Mouse (Mus musculus) embryonic facial prominence, embryonic 11.5 days (tissue): ENCODE measurements at regions not wholly inside any gene's neighbourhood (a gene's known extent, or its start where the extent isn't known, plus 50 kb on each side); places are given as distances from the start of the nearest gene placed in this dataset.

Source experiments
- ATAC-seq: fragments of 200-750 bp; cut with Nextera tagmentation; replicated peaks from 2 replicates; pipeline ENCODE4 v1.8.0; 2017; ENCODE audit warnings: low read depth; ENCODE audit not compliant: insufficient number of reproducible peaks, low FRiP score, low TSS enrichment
- DNase-seq: peaks from one replicate; pipeline ENCODE4 v3.0.0-alpha.2; 2015; ENCODE audit warnings: low spot score
- H3K27ac ChIP-seq: fragments of 300-500 bp; sonication (generic); replicated peaks from 2 replicates; pipeline ENCODE4 v1.5.1; 2014; ENCODE audit warnings: mild to moderate bottlenecking, low read depth, low read length, control low read depth
- H3K27me3 ChIP-seq: fragments of 300-500 bp; sonication (generic); 2 replicates; pipeline ENCODE4 v1.6.1; 2014; ENCODE audit warnings: mild to moderate bottlenecking, low read length, moderate library complexity, mixed read lengths; ENCODE audit not compliant: control insufficient read depth, insufficient read depth
- H3K36me3 ChIP-seq: fragments of 300-500 bp; sonication (generic); replicated peaks from 2 replicates; pipeline ENCODE4 v1.6.1; 2014; ENCODE audit warnings: low read depth, mild to moderate bottlenecking, low read length, moderate library complexity, mixed read lengths; ENCODE audit not compliant: control insufficient read depth, insufficient read depth
- H3K4me1 ChIP-seq: fragments of 300-500 bp; sonication (generic); 2 replicates; pipeline ENCODE4 v1.6.1; 2014; ENCODE audit warnings: low read length, mixed read lengths; ENCODE audit not compliant: control insufficient read depth, insufficient read depth
- H3K4me2 ChIP-seq: fragments of 300-500 bp; sonication (generic); 2 replicates; pipeline ENCODE4 v1.6.1; 2014; ENCODE audit warnings: low read depth, mild to moderate bottlenecking, control low read depth, low read length, moderate library complexity
- H3K4me3 ChIP-seq: fragments of 300-500 bp; sonication (generic); 2 replicates; pipeline ENCODE4 v1.5.1; 2014; ENCODE audit warnings: low read depth, low read length, control low read depth
- H3K9ac ChIP-seq: fragments of 300-500 bp; sonication (generic); replicated peaks from 2 replicates; pipeline ENCODE4 v1.6.1; 2014; ENCODE audit warnings: mild to moderate bottlenecking, control low read depth, low read length
- H3K9me3 ChIP-seq: fragments of 300-500 bp; sonication (generic); replicated peaks from 2 replicates; pipeline ENCODE4 v1.6.1; 2016; ENCODE audit warnings: mild to moderate bottlenecking, low read length, inconsistent platforms, mixed read lengths; ENCODE audit not compliant: control insufficient read depth
- WGBS: fragments of 180-500 bp; shearing (Covaris S2); extraction: QIAGEN DNeasy Blood & Tissue Kit; methylation state at CpG from one replicate; pipeline ENCODE4 v1.1.7; 2014; 5-methylcytosine and 5-hydroxymethylcytosine counted together

- Histone ChIP-seq H3K9ac (no peak overlapping the region), H3K27ac (no peak overlapping the region), H3K27me3 (no peaks in the 10 kb centered on the region), H3K4me1 (no peaks in the 10 kb centered on the region), H3K9me3 (no peaks in the 10 kb centered on the region), H3K4me3 (no peak overlapping the region), H3K36me3 (no peaks in the 10 kb centered on the region), H3K4me2 (no peak overlapping the region)
- ATAC-seq (no peak), DNase-seq (no peak)
- WGBS, result 75% methylated on average over 12 of the region's 12 CpGs
Measured at GRCm38 (mm10) chr9:116375658-116376357, 200.6 kb upstream of the Tgfbr2 start.

GRCm38 (mm10) chr9:116374343-116374742, 199.2 kb upstream of the Tgfbr2 start:
- no peaks in the 10 kb centered on the region for H3K9me3 ChIP-seq
- ATAC-seq (no peak), DNase-seq (no peak)
- H3K36me3 ChIP-seq, result no peaks in the 10 kb centered on the region
- 86% methylated on average over 4 of the region's 4 CpGs for WGBS
- H3K9ac ChIP-seq, result no peak overlapping the region
- H3K27me3 ChIP-seq, result no peaks in the 10 kb centered on the region
- H3K27ac ChIP-seq, result no peak overlapping the region
- H3K4me2 ChIP-seq, result no peak overlapping the region
- no peak overlapping the region for H3K4me3 ChIP-seq
- no peaks in the 10 kb centered on the region for H3K4me1 ChIP-seq

GRCm38 (mm10) chr9:116373396-116373795, 198.2 kb upstream of the Tgfbr2 start:
- Histone ChIP-seq H3K4me1 (no peaks in the 10 kb centered on the region), H3K27ac (no peak overlapping the region), H3K4me3 (no peak overlapping the region), H3K9ac (no peak overlapping the region), H3K4me2 (no peak overlapping the region), H3K36me3 (no peaks in the 10 kb centered on the region), H3K27me3 (no peaks in the 10 kb centered on the region), H3K9me3 (no peaks in the 10 kb centered on the region)
- WGBS, result 69% methylated on average over 3 of the region's 3 CpGs
- no peak for DNase-seq
- no peak for ATAC-seq

- ATAC-seq (no peak), DNase-seq (no peak)
- H3K27me3 ChIP-seq, result no peaks in the 10 kb centered on the region
- no peak overlapping the region for H3K4me3 ChIP-seq
- H3K9me3 ChIP-seq, result no peaks in the 10 kb centered on the region
- H3K36me3 ChIP-seq, result no peaks in the 10 kb centered on the region
- H3K4me1 ChIP-seq, result no peaks in the 10 kb centered on the region
- H3K4me2 ChIP-seq, result no peak overlapping the region
- no peak overlapping the region for H3K9ac ChIP-seq
- no peak overlapping the region for H3K27ac ChIP-seq
Measured at GRCm38 (mm10) chr9:116369059-116369718, 194.0 kb upstream of the Tgfbr2 start.

GRCm38 (mm10) chr9:116366713-116367112, 191.6 kb upstream of the Tgfbr2 start:
- Histone ChIP-seq H3K4me1 (no peaks in the 10 kb centered on the region), H3K9me3 (no peaks in the 10 kb centered on the region), H3K36me3 (no peaks in the 10 kb centered on the region), H3K4me2 (no peak overlapping the region), H3K27me3 (no peaks in the 10 kb centered on the region), H3K27ac (no peak overlapping the region), H3K4me3 (no peak overlapping the region), H3K9ac (no peak overlapping the region)
- WGBS, result 93% methylated on average over 7 of the region's 7 CpGs
- no peak for ATAC-seq
- DNase-seq, result no peak

GRCm38 (mm10) chr9:116366193-116366592, 191.0 kb upstream of the Tgfbr2 start:
- Histone ChIP-seq H3K9me3 (no peaks in the 10 kb centered on the region), H3K9ac (no peak overlapping the region), H3K27ac (no peak overlapping the region), H3K4me1 (no peaks in the 10 kb centered on the region), H3K4me2 (no peak overlapping the region), H3K27me3 (no peaks in the 10 kb centered on the region), H3K36me3 (no peaks in the 10 kb centered on the region), H3K4me3 (no peak overlapping the region)
- ATAC-seq, result no peak
- 75% methylated on average over 9 of the region's 9 CpGs for WGBS
- no peak for DNase-seq

GRCm38 (mm10) chr9:116365701-116366100, 190.5 kb upstream of the Tgfbr2 start:
- 78% methylated on average over 3 of the region's 3 CpGs for WGBS
- ATAC-seq, result no peak

GRCm38 (mm10) chr9:116365016-116365685, 190.0 kb upstream of the Tgfbr2 start:
- ATAC-seq (no peak), DNase-seq (no peak)
- no peak overlapping the region for H3K4me2 ChIP-seq
- H3K9ac ChIP-seq, result no peak overlapping the region
- no peaks in the 10 kb centered on the region for H3K27me3 ChIP-seq
- H3K4me3 ChIP-seq, result no peak overlapping the region
- no peaks in the 10 kb centered on the region for H3K9me3 ChIP-seq
- WGBS, result 73% methylated on average over 12 of the region's 12 CpGs
- H3K4me1 ChIP-seq, result no peaks in the 10 kb centered on the region
- no peaks in the 10 kb centered on the region for H3K36me3 ChIP-seq
- H3K27ac ChIP-seq, result no peak overlapping the region

More at GRCm38 (mm10) chr9:116365701-116366100, 190.5 kb upstream of the Tgfbr2 start:
- no peak overlapping the region for H3K27ac ChIP-seq
- no peaks in the 10 kb centered on the region for H3K36me3 ChIP-seq
- DNase-seq, result no peak
- H3K4me1 ChIP-seq, result no peaks in the 10 kb centered on the region
- no peaks in the 10 kb centered on the region for H3K27me3 ChIP-seq
- no peak overlapping the region for H3K9ac ChIP-seq
- no peak overlapping the region for H3K4me3 ChIP-seq
- H3K9me3 ChIP-seq, result no peaks in the 10 kb centered on the region
- no peak overlapping the region for H3K4me2 ChIP-seq
